Mouse (Mus musculus): ENCODE results near the gene Piezo1.

GRCm38 (mm10) chr8:122436146-122436545 lies 115.0 kb downstream of the Piezo1 start:
- TF ChIP-seq GATA1 (IDR thresholded peaks at IDR 0.05; ENCODE audit: low read length) (no peak), TAL1 (IDR thresholded peaks at IDR 0.05; ENCODE audit: low read length) (no peak)

All from erythroblast, embryonic 14.5 days (primary cell).